Mouse (Mus musculus) liver, adult 2 months (tissue): ENCODE measurements around the gene Cenpn.
A peak's percentile ranks its signal among the peaks of the same experiment; 100 is the strongest.

Experiments
- CTCF ChIP-seq: fragments of 200-500 bp; IDR thresholded peaks from 2 replicates; pipeline ENCODE4 v1.5.1; 2011; ENCODE audit warnings: low read depth, low read length, control low read depth
- POLR2A ChIP-seq: fragments of 200-500 bp; IDR thresholded peaks from 2 replicates; pipeline ENCODE4 v1.6.1; 2011; ENCODE audit warnings: low read length, control low read depth; ENCODE audit not compliant: insufficient read depth; ENCODE audit errors: extremely low read depth

- peak; percentile 89 for TF ChIP-seq POLR2A
- TF ChIP-seq CTCF: no peak
Measured at GRCm38 (mm10) chr8:116921337-116922059, at the start of gene Cenpn, which contains the start of gene Cmc2.
